Mouse (Mus musculus): ENCODE measurements around the gene Nolc1. TPM values are rescaled to one million over a fixed set of nuclear protein-coding genes. Genes with fewer than 3 reads are reported as not detected.

The Nolc1 gene
- total and polyA plus RNA-seq, 3 experiments, result 88.0 to 333 (median 96.0) TPM

DNA sequence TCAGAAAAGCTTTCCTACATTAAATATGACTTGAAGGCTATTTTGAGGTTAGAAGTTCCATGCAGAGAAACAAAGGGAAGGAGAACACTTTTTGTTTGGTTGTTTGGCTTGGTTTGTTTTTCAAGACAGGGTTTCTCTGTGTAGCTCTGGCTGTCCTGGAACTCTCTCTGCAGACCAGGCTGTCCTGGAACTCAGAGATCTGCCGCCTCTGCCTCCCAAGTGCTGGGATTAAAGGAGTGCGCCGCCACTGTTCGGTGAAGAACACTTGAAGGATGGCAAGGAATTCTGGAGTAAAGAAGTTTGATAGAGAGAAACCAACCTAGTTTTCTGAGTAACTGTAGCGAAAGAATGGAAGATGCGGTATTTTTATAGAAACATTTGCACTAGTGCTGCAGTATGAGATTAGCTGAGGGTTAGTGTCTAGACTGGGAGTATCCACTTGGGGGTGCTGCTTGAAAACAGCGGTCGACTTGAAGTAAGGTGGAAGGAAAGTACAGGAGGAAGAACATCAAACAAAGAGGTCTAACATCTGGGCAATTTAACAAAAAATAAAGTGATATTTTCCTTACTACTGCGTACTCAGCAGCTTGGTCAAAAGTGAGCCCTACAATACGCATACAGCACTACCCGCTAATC is 19.8 kb upstream of the Nolc1 start:
- peak overlapping the region; percentile 89 for H3K9ac ChIP-seq (ENCODE audit: insufficient read depth, low read depth)
- peaks cover 4 to 34% of the 10 kb centered on the region in 2 experiments; a peak in 3 of 4 replicates for H3K4me1 ChIP-seq (ENCODE audit: control insufficient read depth in 1 of 2, insufficient read depth in 2 of 2)
- peak; percentile 21 for TF ChIP-seq RAD21 (IDR thresholded peaks at IDR 0.05; ENCODE audit: low read depth, low read length)
- TF ChIP-seq CTCF (conservative IDR thresholded peaks at IDR 0.05 in 1 of 2, IDR thresholded peaks at IDR 0.05 in 1 of 2; ENCODE audit: low read depth in 2 of 2, low read length in 2 of 2), result peak in 1 of 2 experiments; percentile 70; a peak in 3 of 4 replicates
- TF ChIP-seq POLR2AphosphoS2 (IDR thresholded peaks at IDR 0.05; ENCODE audit: low read depth, low read length), result no peak
- TF ChIP-seq SMC3 (IDR thresholded peaks at IDR 0.05; ENCODE audit: low read depth, low read length), result peak; percentile 30
- no peak; the same call in 1 of the 2 replicates for TF ChIP-seq MYC (IDR thresholded peaks at IDR 0.05; ENCODE audit: low read depth, low read length)
- no peak for TF ChIP-seq ELF1 (IDR thresholded peaks at IDR 0.05; ENCODE audit: low read depth, low read length)
- no peak for TF ChIP-seq EP300 (IDR thresholded peaks at IDR 0.05; ENCODE audit: low read length)
- no peak for TF ChIP-seq ZNF384 (IDR thresholded peaks at IDR 0.05; ENCODE audit: low read depth, low read length)
- TF ChIP-seq ZC3H11A (IDR thresholded peaks at IDR 0.05; ENCODE audit: low read depth, low read length), result no peak
- in situ Hi-C loops (cut with MboI; ENCODE audit: low pct_ligation_motif_present, low pct_unique_long_range_greater_than_20kb, low sequenced_read_pairs), result no loop called here
- no peak for DNase-seq (ENCODE audit: extremely low read depth)
- H3K79me2 ChIP-seq (replicated peaks; ENCODE audit: control insufficient read depth, extremely low read depth, insufficient read depth, poor library complexity, severe bottlenecking), result peaks cover 38% of the 10 kb centered on the region
- peak overlapping the region; percentile 81; the same call in 1 of the 2 replicates for H3K27ac ChIP-seq (ENCODE audit: insufficient read depth, low read depth)
- no peaks in the 10 kb centered on the region for H3K9me3 ChIP-seq (replicated peaks; ENCODE audit: low read length)
- peaks cover 0 to 14% of the 10 kb centered on the region in 2 experiments for H3K36me3 ChIP-seq (replicated peaks in 1 of 2; ENCODE audit: control insufficient read depth in 1 of 2, insufficient read depth in 1 of 2, low read length in 1 of 2)
- no peaks in the 10 kb centered on the region for H3K27me3 ChIP-seq (replicated peaks)
- peak overlapping the region; percentile 84 to 98 (median 95) for H3K4me3 ChIP-seq (replicated peaks in 1 of 3; ENCODE audit: low read depth in 2 of 3, low read length in 2 of 3, poor library complexity in 1 of 3)
- peak overlapping the region; percentile 96 for H3K4me2 ChIP-seq (ENCODE audit: insufficient read depth, low read depth, poor library complexity, severe bottlenecking)
- dilution Hi-C loops (cut with MboI; ENCODE audit: extremely low pct_ligation_motif_present, extremely low pct_unique_long_range_greater_than_20kb, low sequenced_read_pairs), result no loop called here

DNA sequence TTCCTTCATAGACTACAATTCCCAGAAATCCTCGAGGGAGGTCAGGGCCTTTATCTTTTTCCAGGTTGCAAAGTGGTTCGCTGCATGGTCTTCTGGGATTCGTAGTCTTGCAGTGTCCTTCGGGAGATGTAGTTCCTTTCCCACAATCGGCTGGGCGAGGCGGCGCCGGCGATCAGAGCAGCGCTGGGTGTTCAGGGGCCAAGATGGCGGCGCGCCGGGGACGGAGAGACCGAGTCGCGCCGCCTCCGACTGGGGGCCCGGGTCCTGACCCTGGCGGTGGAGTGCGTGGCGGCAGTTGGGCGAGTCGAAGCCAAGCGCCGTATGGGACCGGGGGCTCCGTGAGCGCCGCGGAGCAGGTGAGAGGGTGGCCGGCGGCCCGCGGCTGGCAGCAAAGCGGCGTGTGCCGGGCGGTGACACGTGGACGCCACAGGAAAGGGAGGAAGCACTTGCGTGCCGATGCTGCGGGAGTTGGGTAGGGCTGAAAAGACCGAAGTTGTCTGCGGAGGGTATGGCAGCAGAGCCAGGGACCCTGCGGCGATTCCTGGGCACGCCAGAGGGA is 19.2 kb upstream of the Nolc1 start:
- Histone ChIP-seq H3K27me3 (replicated peaks) (no peaks in the 10 kb centered on the region), H3K36me3 (replicated peaks in 1 of 2; ENCODE audit: control insufficient read depth in 1 of 2, insufficient read depth in 1 of 2, low read length in 1 of 2) (peaks cover 0 to 19% of the 10 kb centered on the region in 2 experiments), H3K9ac (ENCODE audit: insufficient read depth, low read depth) (peak overlapping the region; percentile 89), H3K4me1 (ENCODE audit: control insufficient read depth in 1 of 2, insufficient read depth in 2 of 2) (peaks cover 4 to 40% of the 10 kb centered on the region in 2 experiments; a peak in 3 of 4 replicates), H3K9me3 (replicated peaks; ENCODE audit: low read length) (no peaks in the 10 kb centered on the region), H3K4me2 (ENCODE audit: insufficient read depth, low read depth, poor library complexity, severe bottlenecking) (peak overlapping the region; percentile 97; the same call in 1 of the 2 replicates), H3K27ac (ENCODE audit: insufficient read depth, low read depth) (peak overlapping the region; percentile 81), H3K79me2 (replicated peaks; ENCODE audit: control insufficient read depth, extremely low read depth, insufficient read depth, poor library complexity, severe bottlenecking) (peaks cover 44% of the 10 kb centered on the region), H3K4me3 (replicated peaks in 1 of 3; ENCODE audit: low read depth in 2 of 3, low read length in 2 of 3, poor library complexity in 1 of 3) (peak overlapping the region; percentile 84 to 98 (median 95))
- in situ Hi-C loops (cut with MboI; ENCODE audit: low pct_ligation_motif_present, low pct_unique_long_range_greater_than_20kb, low sequenced_read_pairs) (no loop called here), dilution Hi-C loops (cut with MboI; ENCODE audit: extremely low pct_ligation_motif_present, extremely low pct_unique_long_range_greater_than_20kb, low sequenced_read_pairs) (no loop called here)
- peak; percentile 95 for DNase-seq (ENCODE audit: extremely low read depth)
- TF ChIP-seq MEF2A (IDR thresholded peaks at IDR 0.05; ENCODE audit: borderline replicate concordance, low read depth, low read length), result peak; percentile 64
- TF ChIP-seq ZMIZ1 (IDR thresholded peaks at IDR 0.05; ENCODE audit: low read depth, low read length), result peak; percentile 82
- TF ChIP-seq UBTF (IDR thresholded peaks at IDR 0.05; ENCODE audit: low read depth, low read length), result peak; percentile 63; the same call in 1 of the 2 replicates
- TF ChIP-seq MYC (IDR thresholded peaks at IDR 0.05; ENCODE audit: low read depth, low read length), result peak; percentile 68
- TF ChIP-seq CHD2 (IDR thresholded peaks at IDR 0.05; ENCODE audit: low read length), result peak; percentile 94
- TF ChIP-seq MAZ (IDR thresholded peaks at IDR 0.05; ENCODE audit: low read depth, low read length), result peak; percentile 60
- no peak for TF ChIP-seq ZNF384 (IDR thresholded peaks at IDR 0.05; ENCODE audit: low read depth, low read length)
- TF ChIP-seq NRF1 (IDR thresholded peaks at IDR 0.05; ENCODE audit: low read depth, low read length), result peak; percentile 59; the same call in 1 of the 2 replicates
- peak; percentile 94; the same call in 1 of the 2 replicates for TF ChIP-seq GABPA (IDR thresholded peaks at IDR 0.05; ENCODE audit: insufficient replicate concordance, low read depth, low read length)
- TF ChIP-seq ZC3H11A (IDR thresholded peaks at IDR 0.05; ENCODE audit: low read depth, low read length), result no peak
- TF ChIP-seq E2F4 (IDR thresholded peaks at IDR 0.05; ENCODE audit: insufficient replicate concordance, low read depth, low read length), result 0 out of 2 replicates have a peak, but pooled peaks have one; percentile 36
- peak; percentile 23; the same call in 1 of the 2 replicates for TF ChIP-seq ETS1 (conservative IDR thresholded peaks at IDR 0.05; ENCODE audit: low read depth, low read length)
- peak; percentile 84 for TF ChIP-seq POLR2AphosphoS2 (IDR thresholded peaks at IDR 0.05; ENCODE audit: low read depth, low read length)
- peak; percentile 81 for TF ChIP-seq ELF1 (IDR thresholded peaks at IDR 0.05; ENCODE audit: low read depth, low read length)
- TF ChIP-seq MXI1 (IDR thresholded peaks at IDR 0.05; ENCODE audit: low read depth, low read length), result peak; percentile 95
- TF ChIP-seq HCFC1 (IDR thresholded peaks at IDR 0.05; ENCODE audit: low read depth, low read length), result peak; percentile 98
- TF ChIP-seq NELFE (IDR thresholded peaks at IDR 0.05; ENCODE audit: low read depth, low read length), result peak; percentile 90
- peak; percentile 64; the same call in 1 of the 2 replicates for TF ChIP-seq TBP (conservative IDR thresholded peaks at IDR 0.05; ENCODE audit: low read depth, low read length)
- TF ChIP-seq MAX (IDR thresholded peaks at IDR 0.05; ENCODE audit: low read length), result peak; percentile 83
- no peak for TF ChIP-seq CTCF (conservative IDR thresholded peaks at IDR 0.05 in 1 of 2, IDR thresholded peaks at IDR 0.05 in 1 of 2; ENCODE audit: low read depth in 2 of 2, low read length in 2 of 2)
- TF ChIP-seq TCF12 (IDR thresholded peaks at IDR 0.05; ENCODE audit: low read depth, low read length), result peak; percentile 86
- no peak for TF ChIP-seq RCOR1 (conservative IDR thresholded peaks at IDR 0.05; ENCODE audit: low read depth, low read length)
- TF ChIP-seq KAT2A (IDR thresholded peaks at IDR 0.05; ENCODE audit: insufficient replicate concordance, low read length), result peak; percentile 100
- TF ChIP-seq JUN (IDR thresholded peaks at IDR 0.05; ENCODE audit: insufficient read depth, low read depth, low read length), result no peak
- no peak for TF ChIP-seq USF2 (conservative IDR thresholded peaks at IDR 0.05; ENCODE audit: low read depth, low read length)

All from CH12.LX (cell line).